ENCODE assay signal across 10 mouse cellular contexts in genomic region chr1:33875691-33876090, GRCm38 (mm10). TPM values are rescaled to one million over a fixed set of nuclear protein-coding genes. Genes with fewer than 3 reads are reported as not detected.
DNase-seq lines count a peak whose midpoint lies in the region; ATAC-seq and TF ChIP-seq lines count a peak whose summit lies in the region.
"Had no signal": no experiment of that assay in that cellular context is flagged by ENCODE, and none has a peak within 500 bp of the region (broad histone marks: within the 10 kb centered on the region; RNA-seq: fewer than 3 reads in every experiment).

No protein-coding gene starts in this region.

- no peak overlapping the region for H3K9ac ChIP-seq in hindbrain, embryonic 11.5 days (ENCODE audit: low read depth, low read length)
- H3K9ac ChIP-seq in hindbrain, embryonic 14.5 days = no peak overlapping the region
- no peak overlapping the region for H3K9ac ChIP-seq in intestine, embryonic 15.5 days
- H3K9ac ChIP-seq: embryonic facial prominence, embryonic 15.5 days; limb, embryonic 13.5 days had no signal

- H3K9me3 ChIP-seq in hindbrain, embryonic 11.5 days (ENCODE audit: control insufficient read depth, low read length) = no peaks in the 10 kb centered on the region
- peaks cover 4% of the 10 kb centered on the region; the same call in 1 of the 2 replicates for H3K9me3 ChIP-seq in hindbrain, embryonic 14.5 days (ENCODE audit: control insufficient read depth, low read length)
- H3K9me3 ChIP-seq in intestine, embryonic 15.5 days = no peaks in the 10 kb centered on the region
- H3K9me3 ChIP-seq: embryonic facial prominence, embryonic 15.5 days; limb, embryonic 13.5 days had no signal

- no peaks in the 10 kb centered on the region for H3K4me1 ChIP-seq in hindbrain, embryonic 11.5 days (replicated peaks; ENCODE audit: control insufficient read depth, insufficient read depth, low read length)
- H3K4me1 ChIP-seq in hindbrain, embryonic 14.5 days (replicated peaks; ENCODE audit: control insufficient read depth, insufficient read depth, low read length) = no peaks in the 10 kb centered on the region
- H3K4me1 ChIP-seq in thymus, adult 2 months (replicated peaks; ENCODE audit: control insufficient read depth, insufficient read depth, low read length) = no peaks in the 10 kb centered on the region
- H3K4me1 ChIP-seq in intestine, embryonic 15.5 days (replicated peaks) = no peaks in the 10 kb centered on the region
- H3K4me1 ChIP-seq: embryonic facial prominence, embryonic 15.5 days; limb, embryonic 13.5 days had no signal

- no peak overlapping the region for H3K4me2 ChIP-seq in hindbrain, embryonic 11.5 days (replicated peaks; ENCODE audit: low read depth, low read length)
- H3K4me2 ChIP-seq in hindbrain, embryonic 14.5 days (replicated peaks) = no peak overlapping the region
- H3K4me2 ChIP-seq in intestine, embryonic 15.5 days (replicated peaks) = no peak overlapping the region
- H3K4me2 ChIP-seq: embryonic facial prominence, embryonic 15.5 days; limb, embryonic 13.5 days had no signal

- no peak overlapping the region for H3K27ac ChIP-seq in hindbrain, embryonic 11.5 days (ENCODE audit: low read depth, low read length)
- no peak overlapping the region for H3K27ac ChIP-seq in hindbrain, embryonic 14.5 days
- H3K27ac ChIP-seq in thymus, adult 2 months (ENCODE audit: control insufficient read depth, insufficient read depth, low read length) = no peak overlapping the region
- no peak overlapping the region for H3K27ac ChIP-seq in intestine, embryonic 15.5 days
- H3K27ac ChIP-seq: embryonic facial prominence, embryonic 15.5 days; limb, embryonic 13.5 days had no signal

- 55% methylated on average over 6 of the region's 6 CpGs for WGBS in hindbrain, embryonic 11.5 days
- WGBS in hindbrain, embryonic 14.5 days = 47% methylated on average over 6 of the region's 6 CpGs
- 76% methylated on average over 6 of the region's 6 CpGs for WGBS in thymus, adult 2 months
- WGBS in intestine, embryonic 15.5 days = 53% methylated on average over 6 of the region's 6 CpGs

- no peak for TF ChIP-seq POLR2A in thymus, adult 2 months (IDR thresholded peaks at IDR 0.05; ENCODE audit: control insufficient read depth, extremely low read depth, insufficient read depth, low read length, poor library complexity)

- no peak for ATAC-seq in hindbrain, embryonic 11.5 days (ENCODE audit: low FRiP score)
- ATAC-seq in hindbrain, embryonic 14.5 days (ENCODE audit: low FRiP score) = no peak
- no peak for ATAC-seq in intestine, embryonic 15.5 days

- no peaks in the 10 kb centered on the region for H3K27me3 ChIP-seq in hindbrain, embryonic 11.5 days (ENCODE audit: control insufficient read depth, insufficient read depth, low read length)
- H3K27me3 ChIP-seq in hindbrain, embryonic 14.5 days (ENCODE audit: control insufficient read depth, insufficient read depth, low read length) = no peaks in the 10 kb centered on the region
- no peaks in the 10 kb centered on the region for H3K27me3 ChIP-seq in thymus, adult 2 months (ENCODE audit: control insufficient read depth, insufficient read depth, low read length)
- H3K27me3 ChIP-seq in intestine, embryonic 15.5 days (replicated peaks) = no peaks in the 10 kb centered on the region
- H3K27me3 ChIP-seq: embryonic facial prominence, embryonic 15.5 days; limb, embryonic 13.5 days had no signal

- no peaks in the 10 kb centered on the region for H3K36me3 ChIP-seq in hindbrain, embryonic 11.5 days (ENCODE audit: control insufficient read depth, insufficient read depth, low read length)
- H3K36me3 ChIP-seq in hindbrain, embryonic 14.5 days (replicated peaks; ENCODE audit: control insufficient read depth, insufficient read depth) = no peaks in the 10 kb centered on the region
- H3K36me3 ChIP-seq in thymus, adult 2 months (ENCODE audit: control insufficient read depth, insufficient read depth, low read length) = no peaks in the 10 kb centered on the region
- H3K36me3 ChIP-seq in intestine, embryonic 15.5 days = no peaks in the 10 kb centered on the region
- H3K36me3 ChIP-seq: embryonic facial prominence, embryonic 15.5 days; limb, embryonic 13.5 days had no signal

- TF ChIP-seq CTCF in thymus, adult 2 months (IDR thresholded peaks at IDR 0.05; ENCODE audit: borderline replicate concordance, control insufficient read depth, extremely low read depth, insufficient read depth, low read length, poor library complexity) = no peak

- DNase-seq in hindbrain, embryonic 11.5 days (ENCODE audit: low spot score) = peak; percentile 47
- no peak for DNase-seq in hindbrain, embryonic 14.5 days (ENCODE audit: low spot score)
- peak; percentile 25 for DNase-seq in thymus, adult 2 months
- DNase-seq in thymus, adult 18-20 months = no peak
- peak; percentile 4 for DNase-seq in c-Kit-negative CD71-positive TER-119-positive erythroid progenitor cells, embryonic 14.5 days (ENCODE audit: low read depth, low spot score)
- DNase-seq in retina, embryonic 14.5 days (ENCODE audit: low spot score) = peak; percentile 46
- DNase-seq in frontal cortex, postnatal 10 days (ENCODE audit: low spot score in 2 of 2) = no peak

- no peak overlapping the region for H3K4me3 ChIP-seq in hindbrain, embryonic 11.5 days (ENCODE audit: low read depth, low read length)
- no peak overlapping the region for H3K4me3 ChIP-seq in hindbrain, embryonic 14.5 days (replicated peaks; ENCODE audit: low read length)
- no peak overlapping the region for H3K4me3 ChIP-seq in thymus, adult 2 months (ENCODE audit: control insufficient read depth, insufficient read depth, low read length)
- H3K4me3 ChIP-seq in intestine, embryonic 15.5 days (replicated peaks) = no peak overlapping the region
- H3K4me3 ChIP-seq: embryonic facial prominence, embryonic 15.5 days; limb, embryonic 13.5 days had no signal

RNA-seq across cellular contexts. Expression of gene Bend6, which starts 31.9 kb away (rescaled TPM):
- polyA plus RNA-seq in hindbrain, embryonic 11.5 days (2014; fragmentation: Nextera tagmentation; extraction: Ambion mirVana) = 2.3 and 3.8 TPM in 2 replicates
- polyA plus RNA-seq in hindbrain, embryonic 14.5 days (2014; fragmentation: Nextera tagmentation; extraction: Ambion mirVana) = 55.9 and 75.5 TPM in 2 replicates
- polyA plus RNA-seq in thymus, adult 2 months (2012; rRNA removed) = 0.41 and 0.55 TPM in 2 replicates
- polyA plus RNA-seq in intestine, embryonic 15.5 days (2015; fragmentation: Nextera tagmentation; extraction: Ambion mirVana) = 0.88 and 1.3 TPM in 2 replicates

RNA-seq across cellular contexts. Expression of gene Dst, which starts 32.3 kb away (rescaled TPM):
- 36.5 and 60.0 TPM in 2 replicates for polyA plus RNA-seq in hindbrain, embryonic 11.5 days (2014; fragmentation: Nextera tagmentation; extraction: Ambion mirVana)
- polyA plus RNA-seq in hindbrain, embryonic 14.5 days (2014; fragmentation: Nextera tagmentation; extraction: Ambion mirVana) = 58.1 and 63.1 TPM in 2 replicates
- polyA plus RNA-seq in thymus, adult 2 months (2012; rRNA removed) = 23.1 and 24.2 TPM in 2 replicates
- 19.2 and 20.1 TPM in 2 replicates for polyA plus RNA-seq in intestine, embryonic 15.5 days (2015; fragmentation: Nextera tagmentation; extraction: Ambion mirVana)

Comparison
In these comparisons a context has a peak if more than half of its experiments do, and no peak if none do; other contexts are left out.
1. DNase-seq: peak in hindbrain, embryonic 11.5 days (single experiment), thymus, adult 2 months (single experiment), c-Kit-negative CD71-positive TER-119-positive erythroid progenitor cells, embryonic 14.5 days (single experiment) and retina, embryonic 14.5 days (single experiment); none in hindbrain, embryonic 14.5 days (single experiment), thymus, adult 18-20 months (0 of 2) and frontal cortex, postnatal 10 days (0 of 2).
2. RNA of gene Bend6, which starts 31.9 kb away (polyA plus RNA-seq): 55.9 to 75.5 TPM in hindbrain, embryonic 14.5 days; 2.3 to 3.8 TPM in hindbrain, embryonic 11.5 days, 0.88 to 1.3 TPM in intestine, embryonic 15.5 days and 0.41 to 0.55 TPM in thymus, adult 2 months; every median in the first group is over 10 times any median in the second.